Mouse (Mus musculus): ENCODE measurements around the gene Ccdc152.

- TF ChIP-seq CTCF (IDR thresholded peaks at IDR 0.05; ENCODE audit: insufficient read depth, low read depth, low read length), result no peak
- no peak for TF ChIP-seq POLR2A (IDR thresholded peaks at IDR 0.05; ENCODE audit: insufficient read depth, low read depth, low read length)
Observed at GRCm38 (mm10) chr15:3330291-3330690, 27.0 kb upstream of the Ccdc152 start.
